Mouse (Mus musculus) small intestine, adult 2 months (tissue): Measurements from ENCODE around the gene Mst1r. TPM values are rescaled to one million over a fixed set of nuclear protein-coding genes. Genes with fewer than 3 reads are reported as not detected.

ENCODE experiments used
- H3K27ac ChIP-seq: fragments of 200-500 bp; 2 replicates; pipeline ENCODE4 v1.5.1; 2012; ENCODE audit warnings: low read depth, low read length, control low read depth, inconsistent platforms; ENCODE audit not compliant: insufficient read depth
- H3K27me3 ChIP-seq: fragments of 200-500 bp; 2 replicates; pipeline ENCODE4 v1.6.1; 2012; ENCODE audit warnings: mild to moderate bottlenecking, moderate library complexity, low read length, inconsistent platforms; ENCODE audit not compliant: control insufficient read depth, insufficient read depth
- H3K36me3 ChIP-seq: fragments of 200-500 bp; 2 replicates; pipeline ENCODE4 v1.6.1; 2012; ENCODE audit warnings: mild to moderate bottlenecking, low read length, control low read depth, inconsistent platforms; ENCODE audit not compliant: control insufficient read depth, insufficient read depth
- H3K4me1 ChIP-seq: fragments of 200-500 bp; 2 replicates; pipeline ENCODE4 v1.6.1; 2012; ENCODE audit warnings: low read length, inconsistent platforms, mixed read lengths; ENCODE audit not compliant: control insufficient read depth, insufficient read depth, insufficient read length
- H3K4me3 ChIP-seq: fragments of 200-500 bp; 2 replicates; pipeline ENCODE4 v1.5.1; 2012; ENCODE audit warnings: low read depth, mild to moderate bottlenecking, control low read depth, inconsistent platforms, low read length, moderate library complexity
- CTCF ChIP-seq: fragments of 200-500 bp; IDR thresholded peaks from 2 replicates; pipeline ENCODE4 v1.5.1; 2012; ENCODE audit warnings: low read depth, mild to moderate bottlenecking, control low read depth, inconsistent platforms, low read length, moderate library complexity, mixed read lengths; ENCODE audit not compliant: insufficient replicate concordance, insufficient read length; ENCODE audit errors: extremely low read depth
- POLR2A ChIP-seq: fragments of 200-500 bp; IDR thresholded peaks from 2 replicates; pipeline ENCODE4 v1.6.1; 2012; ENCODE audit warnings: low read depth, mild to moderate bottlenecking, control low read depth, inconsistent platforms, low read length, moderate library complexity
- WGBS: fragments of 180-500 bp; shearing (Covaris S2); methylation state at CpG from one replicate; pipeline ENCODE4 v1.1.7; 2018; 5-methylcytosine and 5-hydroxymethylcytosine counted together
- polyA plus RNA-seq: library from polyadenylated mRNA; depleted of rRNA; stranded (reverse); fragments of >200 nt; gene quantifications from 2 replicates; pipeline ENCODE4 v1.2.3, GENCODE M21; 2012

Gene Mst1r
- polyA plus RNA-seq, 1 experiment = 94.7 TPM

- Histone ChIP-seq H3K4me1 (no peaks in the 10 kb centered on the region), H3K27ac (no peak overlapping the region), H3K4me3 (no peak overlapping the region), H3K36me3 (peaks cover 72% of the 10 kb centered on the region), H3K27me3 (no peaks in the 10 kb centered on the region)
- WGBS = 71% methylated on average over 13 of the region's 13 CpGs
- TF ChIP-seq CTCF (no peak), POLR2A (no peak)
Measured at GRCm38 (mm10) chr9:107917895-107918608, 11.4 kb downstream of the Mst1r start.

- Histone ChIP-seq H3K27me3 (no peaks in the 10 kb centered on the region), H3K27ac (no peak overlapping the region), H3K4me1 (no peaks in the 10 kb centered on the region), H3K36me3 (peaks cover 68% of the 10 kb centered on the region), H3K4me3 (no peak overlapping the region)
- WGBS = 89% methylated on average over 6 of the region's 6 CpGs
- TF ChIP-seq POLR2A (no peak), CTCF (no peak)
Measured at GRCm38 (mm10) chr9:107918884-107919283, 12.2 kb downstream of the Mst1r start.

GRCm38 (mm10) chr9:107919441-107919840 is 12.8 kb downstream of the Mst1r start:
- 90% methylated on average over 5 of the region's 5 CpGs for WGBS
- no peak overlapping the region for H3K4me3 ChIP-seq
- H3K27me3 ChIP-seq = no peaks in the 10 kb centered on the region
- no peak overlapping the region for H3K27ac ChIP-seq
- TF ChIP-seq CTCF (no peak), POLR2A (no peak)
- H3K36me3 ChIP-seq = peaks cover 63% of the 10 kb centered on the region
- no peaks in the 10 kb centered on the region for H3K4me1 ChIP-seq

- TF ChIP-seq POLR2A (no peak), CTCF (peak; percentile 73)
- 29% methylated on average over 7 of the region's 7 CpGs for WGBS
- H3K4me1 ChIP-seq = no peaks in the 10 kb centered on the region
- no peak overlapping the region for H3K4me3 ChIP-seq
- no peak overlapping the region for H3K27ac ChIP-seq
- no peaks in the 10 kb centered on the region for H3K27me3 ChIP-seq
- H3K36me3 ChIP-seq = peaks cover 29% of the 10 kb centered on the region
Measured at GRCm38 (mm10) chr9:107923021-107923420, 16.3 kb downstream of the Mst1r start.

- Histone ChIP-seq H3K4me1 (no peaks in the 10 kb centered on the region), H3K4me3 (no peak overlapping the region), H3K27me3 (no peaks in the 10 kb centered on the region), H3K36me3 (peaks cover 20% of the 10 kb centered on the region), H3K27ac (no peak overlapping the region)
- TF ChIP-seq POLR2A = no peak
- no peak for TF ChIP-seq CTCF
- WGBS = 60% methylated on average over 6 of the region's 6 CpGs
Measured at GRCm38 (mm10) chr9:107923956-107924355, 17.3 kb downstream of the Mst1r start.

GRCm38 (mm10) chr9:107925251-107925650 is 18.6 kb downstream of the Mst1r start:
- Histone ChIP-seq H3K36me3 (peaks cover 10% of the 10 kb centered on the region), H3K4me1 (no peaks in the 10 kb centered on the region), H3K27me3 (no peaks in the 10 kb centered on the region), H3K4me3 (no peak overlapping the region), H3K27ac (no peak overlapping the region)
- TF ChIP-seq POLR2A = no peak
- no peak for TF ChIP-seq CTCF
- 64% methylated on average over 3 of the region's 3 CpGs for WGBS

- Histone ChIP-seq H3K4me3 (no peak overlapping the region), H3K36me3 (0 out of 2 replicates have a peak, but pooled peaks cover 4% of the 10 kb centered on the region), H3K4me1 (peaks cover 13% of the 10 kb centered on the region), H3K27me3 (no peaks in the 10 kb centered on the region), H3K27ac (no peak overlapping the region)
- 47% methylated on average over 9 of the region's 9 CpGs for WGBS
- no peak for TF ChIP-seq POLR2A
- no peak for TF ChIP-seq CTCF
Measured at GRCm38 (mm10) chr9:107926920-107927420, 20.3 kb downstream of the Mst1r start.

GRCm38 (mm10) chr9:107927749-107928148 is 21.1 kb downstream of the Mst1r start:
- WGBS = 86% methylated on average over 5 of the region's 5 CpGs
- 0 out of 2 replicates have a peak, but pooled peaks cover 4% of the 10 kb centered on the region for H3K36me3 ChIP-seq
- H3K27ac ChIP-seq = no peak overlapping the region
- H3K4me1 ChIP-seq = peaks cover 16% of the 10 kb centered on the region
- TF ChIP-seq POLR2A (no peak), CTCF (no peak)
- no peaks in the 10 kb centered on the region for H3K27me3 ChIP-seq
- no peak overlapping the region for H3K4me3 ChIP-seq
